Mouse (Mus musculus): ENCODE measurements around the gene Rhod. TPM values are rescaled to one million over a fixed set of nuclear protein-coding genes. Genes with fewer than 3 reads are reported as not detected.
A peak's percentile ranks its signal among the peaks of the same experiment; 100 is the strongest.
"Not testable (repeated sequence)": the region's sequence is repeated elsewhere in the genome, so short reads cannot be mapped to it uniquely, and the experiment has no call there.

Gene Rhod
- total RNA-seq, 2 experiments from 2014 or later = 0.59 to 1.3 TPM

- DNase-seq (ENCODE audit: low spot score in 2 of 2) = peak; percentile 54 to 77
Observed at GRCm38 (mm10) chr19:4417183-4417582, 22.0 kb downstream of the Rhod start.

DNA sequence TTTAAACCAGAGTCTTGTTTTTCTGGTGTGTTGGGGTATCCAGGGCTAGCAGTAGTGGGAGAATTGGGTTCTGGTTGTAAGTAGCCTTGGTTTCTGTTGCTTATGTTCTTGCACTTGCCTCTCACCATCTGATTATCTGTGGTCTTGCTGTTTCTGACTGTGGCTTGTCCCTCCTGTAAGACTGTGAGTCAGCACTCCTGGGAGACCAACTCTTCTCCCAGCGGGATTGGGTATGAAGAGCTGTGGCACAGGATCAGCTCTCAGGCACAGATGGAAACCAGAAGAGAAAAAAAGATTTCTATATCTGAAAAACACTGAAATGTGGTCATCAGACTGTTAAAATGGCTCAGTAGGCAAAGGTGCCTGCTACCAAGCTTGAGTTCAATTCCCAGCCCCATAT is 24.6 kb downstream of the Rhod start:
- DNase-seq (ENCODE audit: low spot score in 2 of 2) = no peak

DNA sequence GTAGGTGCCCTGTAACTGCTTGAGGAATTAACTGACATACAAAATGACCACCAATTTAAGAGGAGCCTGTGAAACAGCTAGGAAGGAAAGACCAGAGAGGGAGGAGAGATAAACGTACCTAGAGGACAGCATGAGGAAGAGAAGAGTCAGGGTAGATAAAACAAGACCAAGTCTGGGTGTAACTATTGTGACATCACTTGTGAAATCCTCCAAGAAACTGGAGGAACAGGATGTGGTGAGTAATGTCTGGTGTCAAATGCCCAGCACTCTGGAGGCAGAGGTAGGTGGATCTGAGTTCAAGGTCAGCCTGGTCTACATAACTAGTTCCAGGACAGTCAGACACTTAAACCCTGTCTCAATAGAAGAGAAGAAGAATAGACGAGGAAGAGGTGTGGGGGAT is 30.2 kb downstream of the Rhod start:
- DNase-seq (ENCODE audit: low spot score in 2 of 2) = no peak

- DNase-seq (ENCODE audit: low spot score in 2 of 2) = no peak
Observed at GRCm38 (mm10) chr19:4404840-4405239, 34.4 kb downstream of the Rhod start.

GRCm38 (mm10) chr19:4398959-4399358 is 40.3 kb downstream of the Rhod start:
- DNase-seq (ENCODE audit: low spot score in 2 of 2) = no peak

DNA sequence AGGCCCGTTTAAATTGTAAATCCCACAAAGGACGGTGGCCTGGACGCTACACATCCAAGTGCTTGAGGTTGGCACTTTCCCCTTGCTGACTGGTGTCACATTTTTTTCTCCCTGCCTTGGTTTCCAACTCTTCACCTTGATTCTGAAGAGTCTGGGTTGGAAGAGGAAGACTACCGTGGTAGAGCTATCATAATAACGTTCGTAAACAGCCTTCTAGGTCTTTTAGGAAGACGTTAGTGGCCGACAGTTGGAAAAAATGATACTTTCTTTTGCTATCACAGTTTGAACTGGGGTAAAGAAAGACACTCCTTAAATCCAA is 40.6 kb downstream of the Rhod start:
- DNase-seq (ENCODE audit: low spot score in 2 of 2) = no peak

- DNase-seq (ENCODE audit: low spot score in 2 of 2) = peak; percentile 26 to 27
Observed at GRCm38 (mm10) chr19:4397798-4398629, 41.2 kb downstream of the Rhod start, which contains the start of gene Kdm2a. TSS of gene Kdm2a (minus strand) at chr19:4398285.

DNA sequence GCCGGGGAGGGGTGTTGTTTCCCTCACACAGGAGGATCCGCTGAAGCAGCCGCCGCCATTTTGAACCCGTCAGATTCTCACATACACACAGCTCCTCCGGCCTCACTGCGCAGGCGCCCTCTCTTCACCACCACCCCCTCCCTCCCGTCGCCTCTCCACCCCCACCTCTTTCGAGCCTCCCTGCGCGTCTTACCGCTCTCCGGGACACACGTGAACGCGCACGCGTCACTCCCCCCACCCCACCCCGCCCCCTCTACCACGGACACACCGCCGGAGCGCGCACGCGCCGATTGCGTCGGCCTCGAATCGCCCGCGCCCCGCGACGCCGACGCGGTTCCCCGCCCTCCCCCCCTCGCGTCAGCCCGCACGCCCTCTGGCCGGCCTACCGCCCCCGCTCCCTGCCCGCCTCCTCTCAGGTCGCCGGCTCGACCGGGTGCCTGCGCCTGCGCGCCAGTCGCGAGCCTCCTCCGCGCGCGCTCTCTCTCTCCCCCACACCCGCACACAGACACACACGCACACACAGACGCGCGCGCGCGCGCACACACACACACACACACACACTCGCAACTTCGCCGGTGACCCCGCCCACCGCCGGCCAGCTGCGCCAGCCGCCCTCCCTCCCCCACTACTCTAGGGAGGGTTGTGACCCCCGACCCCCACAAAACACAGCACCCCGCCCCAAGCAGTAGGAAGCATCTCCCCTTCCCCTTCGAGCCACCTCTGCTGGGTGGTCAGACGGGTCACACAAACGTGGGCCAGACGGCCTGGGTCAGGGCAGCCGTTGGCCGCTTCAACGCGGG is 42.0 kb downstream of the Rhod start:
- DNase-seq (ENCODE audit: low spot score in 2 of 2) = peak; percentile 91 to 94

- peak in 1 of 2 experiments; percentile 11 for DNase-seq (ENCODE audit: low spot score in 2 of 2)
Observed at GRCm38 (mm10) chr19:4396081-4396997, 42.9 kb downstream of the Rhod start.

- no peak for DNase-seq (ENCODE audit: low spot score in 2 of 2)
Observed at GRCm38 (mm10) chr19:4387276-4387675, 52.0 kb downstream of the Rhod start.

- no peak for DNase-seq (ENCODE audit: low spot score in 2 of 2)
Observed at GRCm38 (mm10) chr19:4385026-4385425, 54.2 kb downstream of the Rhod start.

- DNase-seq (ENCODE audit: low spot score in 2 of 2) = no peak
Observed at GRCm38 (mm10) chr19:4384322-4384721, 54.9 kb downstream of the Rhod start.

GRCm38 (mm10) chr19:4383306-4383705 is 55.9 kb downstream of the Rhod start:
- no peak for DNase-seq (ENCODE audit: low spot score in 2 of 2)

GRCm38 (mm10) chr19:4382303-4382702 is 56.9 kb downstream of the Rhod start:
- DNase-seq (ENCODE audit: low spot score in 2 of 2) = not testable (repeated sequence)

Other genes starting within 250 kb of the Rhod start
- gene Tbc1d10c, start 248.1 kb downstream of the Rhod start, total RNA-seq (2021) = 1 to 10 TPM; 1.0 to 1.1 TPM
- gene Ppp1ca, start 247.4 kb downstream of the Rhod start, total RNA-seq (2021) = 100 to 1,000 TPM; 303 to 333 TPM
- gene Rad9a, start 237.8 kb downstream of the Rhod start, total RNA-seq (2021) = 10 to 100 TPM in 1 of 2 experiments, 1 to 10 TPM in 1; 7.2 to 10.1 TPM
- gene Clcf1, start 225.2 kb downstream of the Rhod start, total RNA-seq (2021) = 1 to 10 TPM; 1.5 to 1.9 TPM
- gene AC109138.7, start 225.1 kb downstream of the Rhod start, total RNA-seq (2021) = not detected
- gene Pold4, start 207.5 kb downstream of the Rhod start, total RNA-seq (2021) = 10 to 100 TPM; 13.4 to 18.2 TPM
- 10 to 100 TPM; 49.2 to 52.4 TPM for gene Ssh3, start 170.3 kb downstream of the Rhod start, total RNA-seq (2021)
- 10 to 100 TPM; 67.2 to 71.2 TPM for gene Ankrd13d, start 156.3 kb downstream of the Rhod start, total RNA-seq (2021)
- gene Grk2, start 133.2 kb downstream of the Rhod start, total RNA-seq (2021) = 100 to 1,000 TPM; 224 to 230 TPM
- gene Kdm2a, start 41.1 kb downstream of the Rhod start, total RNA-seq (2021) = 10 to 100 TPM; 74.0 to 77.0 TPM
- 10 to 100 TPM; 38.2 to 55.8 TPM for gene Syt12, start 38.0 kb upstream of the Rhod start, total RNA-seq (2021)
- gene 2010003K11Rik, start 59.2 kb upstream of the Rhod start, total RNA-seq (2021) = not detected
- gene Pcx, start 71.0 kb upstream of the Rhod start, total RNA-seq (2021) = 10 to 100 TPM; 68.0 to 79.3 TPM
- gene Lrfn4, start 176.2 kb upstream of the Rhod start, total RNA-seq (2021) = 10 to 100 TPM; 41.9 to 46.4 TPM
- gene Rce1, start 186.2 kb upstream of the Rhod start, total RNA-seq (2021) = 10 to 100 TPM; 27.3 to 27.7 TPM

All from left cerebral cortex, adult 18-20 months (tissue).